Mouse (Mus musculus) frontal cortex, adult 2 months (tissue): Measurements from ENCODE around the gene Dtx1. TPM values are rescaled to one million over a fixed set of nuclear protein-coding genes. Genes with fewer than 3 reads are reported as not detected.

Experiments
- DNase-seq, 2 experiments: peaks; one replicate each; pipeline ENCODE4 v3.0.0; 2022; ENCODE audit warnings: low spot score in 1 of 2; ENCODE audit errors: extremely low spot score in 1 of 2
- polyA plus RNA-seq: library from polyadenylated mRNA; depleted of rRNA; stranded (reverse); fragments of >200 nt; gene quantifications from 2 replicates; pipeline ENCODE4 v1.2.3, GENCODE M21; 2012; rRNA removed

Dtx1 gene
- 93.3 and 99.3 TPM in 2 replicates for polyA plus RNA-seq

GRCm38 (mm10) chr5:120711827-120712226, at the start of gene Dtx1:
Gene Dtx1, minus strand, starts transcription at chr5:120711927.
- no peak for DNase-seq

DNA sequence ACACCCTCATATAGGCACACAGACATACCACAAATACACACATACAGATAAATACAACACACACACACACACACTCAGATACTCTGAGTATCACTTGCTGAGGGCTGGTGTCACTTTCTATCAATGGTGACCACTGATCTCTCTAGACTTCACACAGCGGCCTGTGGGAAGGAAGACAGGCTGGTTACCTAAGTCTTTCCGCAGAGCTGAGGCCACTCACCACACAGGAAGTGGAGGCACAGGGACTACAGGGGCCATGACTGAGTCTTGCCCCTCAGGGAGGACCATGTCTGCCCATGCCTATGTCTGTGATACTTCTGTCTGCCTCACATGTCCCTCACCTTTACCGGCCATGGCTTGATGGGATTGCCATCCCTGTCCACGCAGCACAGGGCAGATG, 42.5 kb upstream of the Dtx1 start:
- DNase-seq: no peak

DNA sequence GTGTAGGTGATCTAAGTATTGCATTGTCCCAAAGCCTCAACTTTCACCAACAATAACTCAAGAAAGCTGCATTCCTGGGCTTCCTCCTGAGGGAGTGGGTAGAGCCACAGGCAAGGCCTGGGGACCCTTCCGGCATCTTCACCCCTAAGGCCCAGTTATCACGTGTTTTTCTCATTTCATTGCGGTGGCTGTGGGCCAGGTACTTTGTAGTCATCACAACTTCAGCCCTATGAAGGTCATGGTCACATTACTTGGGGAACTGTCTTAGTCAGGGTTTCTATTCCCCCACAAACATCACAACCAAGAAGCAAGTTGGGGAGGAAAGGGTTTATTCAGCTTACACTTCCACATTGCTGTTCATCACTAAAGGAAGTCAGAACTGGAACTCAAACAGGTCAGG, 41.1 kb upstream of the Dtx1 start:
- no peak for DNase-seq

- no peak for DNase-seq
These were observed 39.5 kb upstream of the Dtx1 start for GRCm38 (mm10) chr5:120751206-120751605.

- no peak for DNase-seq
These were observed 38.0 kb upstream of the Dtx1 start, which contains the start of gene Oas2 for GRCm38 (mm10) chr5:120749688-120750087. Gene Oas2, minus strand, starts transcription at chr5:120749853.

DNA sequence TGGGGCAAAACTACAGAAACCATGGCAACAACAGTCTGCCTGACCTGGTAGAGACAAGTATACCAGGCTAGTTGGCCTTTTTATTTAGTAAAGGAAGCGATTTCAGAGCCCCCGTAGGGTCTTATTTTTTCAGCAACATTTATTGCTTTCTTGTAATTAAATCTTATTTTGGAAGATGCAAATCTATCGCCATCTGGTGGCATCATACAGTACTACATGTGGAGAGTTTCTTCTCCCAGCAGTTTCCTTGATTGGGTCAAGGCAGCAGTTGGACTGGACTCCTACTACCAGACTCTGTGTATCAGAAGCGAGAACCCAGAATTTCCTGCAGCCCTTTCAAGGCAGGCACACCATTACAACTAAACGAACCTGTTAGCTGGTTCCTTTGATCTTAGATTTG, 34.7 kb upstream of the Dtx1 start:
- DNase-seq: peak in 1 of 2 experiments; percentile 88

DNA sequence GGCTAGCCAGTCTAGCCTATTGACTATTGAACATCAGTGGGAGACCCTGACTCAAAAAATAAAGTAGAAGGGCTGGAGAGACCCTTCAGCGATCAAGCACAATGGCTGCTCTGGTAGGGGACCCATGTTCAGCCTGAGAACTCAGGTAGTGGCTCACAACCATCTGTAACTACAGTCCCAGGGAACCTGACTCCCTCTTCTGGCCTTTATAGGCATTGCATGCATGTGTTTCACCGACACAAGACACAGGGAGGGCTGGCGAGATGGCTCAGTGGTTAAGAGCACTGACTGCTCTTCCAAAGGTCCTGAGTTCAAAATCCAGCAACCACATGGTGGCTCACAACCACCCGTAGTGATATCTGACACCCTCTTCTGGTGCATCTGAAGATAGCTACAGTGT, 30.4 kb upstream of the Dtx1 start:
- peak in 1 of 2 experiments; percentile 50 for DNase-seq

DNA sequence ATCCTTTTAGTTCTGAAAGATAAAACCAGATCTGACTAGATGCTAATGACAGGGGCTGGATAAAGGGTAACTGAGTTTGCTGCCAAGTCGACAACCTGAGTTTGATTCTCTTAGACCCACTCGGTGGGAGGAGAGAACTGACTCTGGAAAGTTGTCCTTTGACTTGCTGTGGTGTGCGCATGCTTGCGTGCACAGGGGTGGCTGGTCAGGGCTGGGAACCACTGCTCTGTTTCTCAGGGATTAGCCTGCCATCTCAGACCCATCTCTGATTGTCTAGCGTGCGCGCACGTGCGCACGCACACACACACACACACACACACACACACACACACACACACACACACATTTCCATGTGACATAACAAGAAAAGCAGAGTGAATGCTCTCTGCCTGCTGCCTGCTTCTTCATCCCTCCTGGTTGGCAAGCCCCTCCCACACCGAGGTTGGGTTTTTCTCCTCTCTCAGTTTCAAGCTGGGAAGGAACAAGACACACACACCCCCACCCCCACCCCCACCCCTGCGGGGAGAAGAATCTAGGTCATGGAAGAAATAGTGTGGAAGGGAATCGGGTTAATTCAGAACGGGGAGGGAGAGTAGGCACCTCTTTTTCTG, 22.8 kb upstream of the Dtx1 start:
- DNase-seq: peak in 1 of 2 experiments; percentile 47

GRCm38 (mm10) chr5:120733696-120734095, 22.0 kb upstream of the Dtx1 start:
- DNase-seq: no peak

GRCm38 (mm10) chr5:120732740-120733139, 21.0 kb upstream of the Dtx1 start:
- no peak for DNase-seq

GRCm38 (mm10) chr5:120729319-120729718, 17.6 kb upstream of the Dtx1 start:
- no peak for DNase-seq

GRCm38 (mm10) chr5:120725811-120726455, 14.2 kb upstream of the Dtx1 start:
- no peak for DNase-seq

- DNase-seq: no peak
These were observed 9.3 kb upstream of the Dtx1 start for GRCm38 (mm10) chr5:120721005-120721404.

DNA sequence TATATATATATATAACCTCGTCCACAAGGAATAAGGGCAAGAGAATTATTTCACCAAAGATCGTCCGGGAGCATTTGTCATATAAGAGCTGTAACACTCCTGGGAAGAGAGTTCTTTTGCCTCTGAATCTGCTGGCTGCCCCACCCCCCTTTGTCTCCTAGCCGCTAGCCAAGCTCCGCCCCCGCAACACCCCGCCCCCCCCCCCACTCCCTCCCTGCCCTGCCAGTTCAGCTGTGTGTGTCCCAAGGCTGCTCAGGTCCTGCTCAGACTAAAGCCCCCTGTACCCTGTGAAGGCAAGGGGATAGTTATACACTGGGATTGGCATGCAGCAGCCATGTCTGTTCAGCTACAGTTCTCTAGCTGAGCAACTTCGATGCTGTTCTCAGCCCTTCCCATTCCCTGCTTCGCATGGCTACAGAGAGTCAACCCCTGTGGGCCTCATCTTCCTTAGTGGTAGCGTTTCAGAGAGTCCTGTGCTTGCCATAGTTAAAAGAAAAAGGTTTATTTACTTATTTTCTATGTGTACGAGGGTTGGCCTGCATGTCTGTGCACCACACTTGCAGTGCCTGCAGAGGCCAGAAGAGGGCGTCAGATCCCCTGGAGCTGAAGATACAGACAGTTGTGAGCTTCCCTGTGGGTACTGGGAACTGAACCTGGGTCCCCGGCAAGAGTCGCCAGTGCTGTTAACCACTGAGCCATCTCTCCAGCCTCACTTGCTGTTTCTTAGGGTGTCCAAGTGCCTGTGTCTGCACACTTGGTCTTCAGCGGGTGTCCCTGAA, 7.1 kb upstream of the Dtx1 start:
- no peak for DNase-seq

GRCm38 (mm10) chr5:120717136-120717535, 5.4 kb upstream of the Dtx1 start:
- DNase-seq: no peak

DNA sequence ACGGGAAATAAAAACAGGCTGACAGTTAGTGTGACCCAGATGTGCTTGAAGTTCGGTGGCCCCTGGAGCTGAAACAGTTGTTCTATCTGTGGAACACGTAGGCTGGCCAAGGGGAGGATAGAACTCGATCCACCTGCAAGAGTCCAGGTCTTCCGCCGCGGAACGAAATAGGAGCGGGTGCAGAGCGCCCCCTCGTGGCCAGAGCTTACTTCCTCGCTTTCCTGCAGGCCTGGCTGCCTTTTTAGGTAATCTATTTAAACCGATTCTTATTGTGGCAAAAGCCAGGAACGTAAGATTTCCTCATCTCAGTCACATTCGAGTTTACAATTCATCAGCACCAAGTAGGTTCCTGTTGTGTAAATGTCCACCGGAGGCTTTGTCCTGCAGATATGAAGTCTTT, 2.6 kb upstream of the Dtx1 start:
- DNase-seq: peak in 1 of 2 experiments; percentile 93

GRCm38 (mm10) chr5:120712721-120713120, 994 bp upstream of the Dtx1 start:
- peak in 1 of 2 experiments; percentile 39 for DNase-seq

GRCm38 (mm10) chr5:120711416-120711815, 311 bp downstream of the Dtx1 start:
- DNase-seq: peak in 1 of 2 experiments; percentile 84

GRCm38 (mm10) chr5:120710826-120711248, 890 bp downstream of the Dtx1 start:
- DNase-seq: no peak

- DNase-seq: peak in 1 of 2 experiments; percentile 41
These were observed 1.4 kb downstream of the Dtx1 start for GRCm38 (mm10) chr5:120710161-120710825.

- DNase-seq: no peak
These were observed 4.8 kb downstream of the Dtx1 start for GRCm38 (mm10) chr5:120706976-120707375.
